Mouse (Mus musculus) C2C12 (cell line): ENCODE data around the gene Raet1e. TPM values are rescaled to one million over a fixed set of nuclear protein-coding genes. Genes with fewer than 3 reads are reported as not detected.
"Not testable (repeated sequence)": the region's sequence is repeated elsewhere in the genome, so short reads cannot be mapped to it uniquely, and the experiment has no call there.

ENCODE experiments used
- H3K27me3 ChIP-seq: one replicate; pipeline ENCODE4 v1.6.1; 2011; ENCODE audit not compliant: control insufficient read depth, insufficient read depth, insufficient read length
- H3K36me3 ChIP-seq: one replicate; pipeline ENCODE4 v1.6.1; 2011; ENCODE audit not compliant: control insufficient read depth, insufficient read depth
- H3K4me3 ChIP-seq: one replicate; pipeline ENCODE4 v1.5.1; 2011; ENCODE audit warnings: mild to moderate bottlenecking, control low read depth; ENCODE audit not compliant: poor library complexity, insufficient read depth, severe bottlenecking
- H3K79me2 ChIP-seq: one replicate; pipeline ENCODE4 v1.6.1; 2011; ENCODE audit not compliant: control insufficient read depth, insufficient read depth
- H3K79me3 ChIP-seq: one replicate; pipeline ENCODE4 v1.6.1; 2011; ENCODE audit warnings: low read depth, control low read depth
- H3ac ChIP-seq: one replicate; pipeline ENCODE3; 2011; ENCODE audit warnings: low read depth; ENCODE audit not compliant: control insufficient read depth, insufficient read length
- polyA plus RNA-seq: library from polyadenylated mRNA; unstranded; fragments of >200 nt; fragmentation: generic; extraction: Trizol; gene quantifications from one replicate; pipeline ENCODE4 v1.2.1, GENCODE M21; 2012; ENCODE audit warnings: missing spikeins

Raet1e gene
- polyA plus RNA-seq, 1 experiment: 15.0 TPM

DNA sequence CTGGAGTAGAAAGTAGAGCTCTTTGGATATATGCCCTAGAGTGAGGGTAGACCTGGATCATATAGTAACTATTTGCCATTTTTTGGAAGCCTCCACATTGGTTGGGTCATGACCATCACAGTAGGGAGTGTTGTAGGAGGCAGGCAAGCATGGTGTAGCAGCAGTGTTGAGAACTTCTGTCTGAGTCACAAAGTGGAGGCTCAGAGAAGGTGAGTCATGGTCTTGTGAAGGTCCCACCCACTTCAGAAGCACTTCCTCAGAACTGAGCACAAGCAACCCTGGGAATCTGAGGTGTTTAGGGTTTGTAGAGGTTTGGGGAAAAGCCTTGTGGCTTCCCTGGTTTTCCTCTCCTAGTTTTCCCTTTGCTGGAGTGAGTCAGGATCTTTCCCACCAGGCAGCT lies 10.7 kb downstream of the Raet1e start:
- not testable (repeated sequence) for H3ac ChIP-seq, H3K36me3 ChIP-seq, H3K79me2 ChIP-seq, H3K79me3 ChIP-seq, H3K27me3 ChIP-seq, H3K4me3 ChIP-seq

DNA sequence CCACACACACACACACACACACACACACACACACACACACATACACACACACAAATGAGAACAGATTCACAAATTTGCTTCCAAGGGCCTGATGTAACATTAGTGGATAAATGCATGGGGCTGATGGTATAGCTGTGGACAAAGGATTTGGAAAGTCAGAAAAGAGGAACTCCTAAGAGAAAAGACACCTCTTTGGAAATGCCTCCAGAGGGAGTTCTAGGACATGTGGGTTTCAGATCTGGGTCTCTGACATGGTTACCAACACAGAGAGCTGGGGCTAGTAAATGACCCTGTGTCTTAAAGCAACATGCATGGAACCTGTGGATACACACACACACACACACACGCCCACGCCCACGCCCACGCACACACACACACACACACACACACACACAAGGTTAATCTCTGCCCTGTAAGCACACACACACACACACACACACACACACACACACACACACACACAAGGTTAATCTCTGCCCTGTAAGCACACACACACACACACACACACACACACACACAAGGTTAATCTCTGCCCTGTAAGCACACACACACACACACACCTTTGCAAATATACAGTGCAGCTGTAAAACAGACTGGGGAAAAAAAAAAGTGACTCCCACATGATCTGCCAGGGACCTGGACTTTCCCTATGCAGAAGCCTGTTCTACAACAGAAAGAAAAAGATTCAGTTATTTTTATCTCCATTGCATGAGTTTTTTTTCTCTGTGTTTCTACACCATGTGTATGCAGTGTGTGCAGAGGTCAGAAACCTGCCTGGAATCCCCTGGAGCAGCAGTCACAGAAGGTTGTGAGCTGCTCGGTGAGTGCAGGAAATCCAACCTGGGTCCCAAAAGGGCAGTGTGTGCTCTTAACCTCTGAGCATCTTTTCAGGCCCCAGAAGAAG lies 14.3 kb downstream of the Raet1e start:
- not testable (repeated sequence) for H3K79me2 ChIP-seq, H3K4me3 ChIP-seq, H3ac ChIP-seq, H3K79me3 ChIP-seq, H3K27me3 ChIP-seq, H3K36me3 ChIP-seq

DNA sequence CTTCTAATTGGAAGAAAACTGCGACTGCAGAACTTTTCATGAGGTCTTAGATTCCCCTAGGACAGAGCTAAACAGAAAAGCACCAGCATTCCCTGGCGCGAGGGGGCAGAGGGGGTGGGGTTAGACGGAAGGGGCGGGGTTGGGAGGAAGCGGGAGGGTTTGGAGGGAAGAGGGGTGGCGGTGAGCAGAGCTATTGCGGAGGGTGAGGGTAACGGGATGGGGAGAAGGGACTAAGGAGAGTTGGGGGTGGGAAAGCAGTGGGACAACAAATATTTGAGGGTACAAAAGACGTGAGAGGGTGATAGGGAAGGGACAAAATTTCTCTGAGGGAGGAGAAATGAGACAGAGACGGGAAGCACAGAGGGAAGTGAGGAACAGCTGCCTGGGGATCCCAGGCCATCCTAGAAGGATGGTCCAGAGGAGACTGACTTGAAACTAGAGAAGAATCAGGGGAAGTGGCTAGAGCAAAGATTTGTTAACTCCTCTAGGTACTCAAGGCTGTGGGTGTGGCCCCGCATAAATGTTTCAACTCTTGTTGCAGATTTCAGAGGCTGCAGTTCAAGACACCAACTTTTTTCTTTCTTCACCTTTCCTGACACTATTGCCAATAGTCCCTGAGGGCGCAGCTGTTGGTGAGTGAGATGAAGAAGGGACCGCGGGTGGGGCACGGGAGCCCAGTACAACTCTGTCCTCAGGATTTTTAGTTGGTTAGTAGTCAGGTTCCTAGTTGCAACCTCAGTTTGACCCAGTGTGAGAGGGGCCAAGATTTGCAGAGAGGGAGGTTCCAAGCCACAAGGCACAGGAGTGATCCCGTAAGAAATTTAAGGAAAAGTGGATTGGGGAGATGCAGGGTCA lies 15.2 kb downstream of the Raet1e start:
- not testable (repeated sequence) for H3K79me3 ChIP-seq, H3K27me3 ChIP-seq, H3K79me2 ChIP-seq, H3K4me3 ChIP-seq, H3ac ChIP-seq, H3K36me3 ChIP-seq

DNA sequence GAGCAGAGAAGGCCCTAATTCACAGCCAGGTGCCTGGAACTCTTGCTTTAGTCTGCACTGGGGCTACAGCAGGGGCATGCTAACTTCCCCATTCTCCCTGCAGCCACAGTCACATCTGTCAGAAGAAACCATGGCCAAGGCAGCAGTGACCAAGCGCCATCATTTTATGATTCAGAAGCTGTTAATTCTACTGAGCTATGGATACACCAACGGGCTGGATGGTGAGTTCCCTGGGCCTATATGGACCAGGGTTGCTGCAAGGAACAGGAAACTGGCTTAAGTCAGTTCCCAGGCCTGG lies 15.8 kb downstream of the Raet1e start:
- not testable (repeated sequence) for H3K36me3 ChIP-seq, H3K79me2 ChIP-seq, H3K27me3 ChIP-seq

DNA sequence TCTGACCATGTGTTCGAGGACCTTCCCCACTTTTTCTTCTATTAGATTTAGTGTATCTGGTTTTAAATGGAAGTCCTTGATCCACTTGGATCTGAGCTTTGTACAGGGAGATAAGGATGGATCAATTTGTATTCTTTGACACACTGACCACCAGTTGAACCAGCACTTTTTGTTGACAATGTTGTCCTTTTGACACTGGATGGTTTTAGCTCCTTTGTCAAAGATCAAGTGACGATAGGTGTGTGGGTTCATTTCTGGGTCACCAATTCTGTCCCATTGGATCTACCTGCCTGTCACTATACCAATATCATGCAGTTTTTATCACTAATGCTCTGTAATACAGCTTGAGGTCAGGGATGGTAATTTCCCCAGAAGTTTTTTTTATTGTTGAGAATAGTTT lies 18.1 kb downstream of the Raet1e start:
- not testable (repeated sequence) for H3K4me3 ChIP-seq, H3K79me3 ChIP-seq, H3K79me2 ChIP-seq, H3ac ChIP-seq, H3K36me3 ChIP-seq, H3K27me3 ChIP-seq

More for the DNA sequence above, 15.8 kb downstream of the Raet1e start:
- H3K79me3 ChIP-seq, H3K4me3 ChIP-seq, H3ac ChIP-seq: not testable (repeated sequence)

DNA sequence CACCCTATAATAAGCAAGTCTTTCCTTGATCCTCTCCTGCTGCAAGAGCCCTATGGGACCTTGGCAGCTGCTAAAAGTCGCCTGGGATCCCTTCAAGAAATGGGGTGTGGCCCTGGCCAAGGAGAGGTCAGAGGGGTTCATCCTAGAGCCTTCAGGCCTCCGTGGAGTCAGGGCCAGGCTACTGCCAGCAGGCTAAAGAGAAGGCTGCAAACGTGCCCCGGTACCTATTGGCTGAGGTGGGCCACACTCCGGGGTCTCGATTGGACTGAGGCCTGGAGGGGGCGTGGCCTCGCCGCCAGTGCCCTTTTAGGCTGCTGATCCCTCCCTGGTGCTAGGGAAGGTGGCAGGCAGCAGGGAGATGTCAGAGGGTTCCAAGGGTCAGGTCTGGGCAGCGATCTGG lies 32.7 kb downstream of the Raet1e start:
- not testable (repeated sequence) for H3K36me3 ChIP-seq, H3ac ChIP-seq, H3K79me3 ChIP-seq, H3K4me3 ChIP-seq, H3K27me3 ChIP-seq, H3K79me2 ChIP-seq

DNA sequence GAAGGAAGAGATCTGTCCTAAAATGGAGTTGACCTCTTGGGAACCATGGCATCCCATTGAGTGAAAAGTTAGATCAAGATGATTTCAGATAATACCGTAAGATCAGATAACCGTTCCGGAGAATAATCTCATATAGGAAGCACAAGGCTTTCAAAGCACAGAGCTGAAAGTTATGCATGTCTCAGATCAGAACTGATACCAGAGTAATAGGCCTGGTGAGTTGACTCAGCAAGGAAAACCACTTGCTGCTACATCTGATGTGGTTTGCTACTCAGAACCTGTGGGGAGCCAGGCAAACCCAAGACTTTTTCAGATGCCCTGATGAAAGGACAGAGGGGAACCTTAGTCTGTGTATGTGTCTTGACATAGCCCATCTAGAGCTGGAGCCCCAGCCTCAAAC lies 43.0 kb downstream of the Raet1e start:
- not testable (repeated sequence) for H3K36me3 ChIP-seq, H3K4me3 ChIP-seq, H3K79me2 ChIP-seq, H3ac ChIP-seq, H3K27me3 ChIP-seq, H3K79me3 ChIP-seq

DNA sequence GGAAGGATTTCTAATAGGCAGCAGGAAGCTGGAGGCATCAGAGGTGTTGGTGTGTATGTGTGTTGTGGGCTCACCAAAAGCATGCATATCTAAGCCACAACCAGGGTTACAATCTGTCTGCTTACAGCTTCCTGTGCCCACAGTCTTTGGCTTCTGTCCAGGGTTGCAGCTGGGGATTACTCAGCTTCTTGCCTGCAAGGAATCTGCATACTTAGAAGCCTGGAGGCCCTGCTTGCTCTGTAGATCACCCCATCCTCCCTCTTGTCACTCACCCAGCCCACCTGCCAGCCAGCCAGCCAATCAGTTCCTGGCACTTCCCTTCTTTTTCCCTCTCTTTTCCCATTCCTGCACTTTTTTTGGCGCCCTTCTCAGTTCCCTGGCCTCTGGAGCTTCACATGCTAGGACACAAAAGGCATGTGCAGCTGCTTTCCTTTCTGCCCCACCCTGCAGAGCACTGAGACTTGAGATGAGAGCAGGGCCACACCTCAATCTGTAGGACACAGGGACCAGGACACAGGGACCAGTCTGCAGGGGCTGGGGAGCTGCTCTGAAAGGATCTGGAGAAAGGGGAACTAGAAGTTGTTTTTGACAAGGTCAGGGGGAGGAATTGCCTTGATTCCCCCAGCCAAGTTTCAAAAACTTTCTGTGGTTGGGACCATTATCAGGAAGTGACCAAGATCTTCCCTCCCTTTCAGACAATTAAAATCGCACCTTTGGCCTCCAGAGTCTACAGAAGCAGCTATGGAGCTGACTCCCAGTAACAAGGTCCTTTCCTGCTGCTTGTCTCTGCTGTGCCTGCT lies 44.6 kb downstream of the Raet1e start:
- H3K4me3 ChIP-seq, H3ac ChIP-seq, H3K36me3 ChIP-seq, H3K27me3 ChIP-seq, H3K79me2 ChIP-seq, H3K79me3 ChIP-seq: not testable (repeated sequence)

DNA sequence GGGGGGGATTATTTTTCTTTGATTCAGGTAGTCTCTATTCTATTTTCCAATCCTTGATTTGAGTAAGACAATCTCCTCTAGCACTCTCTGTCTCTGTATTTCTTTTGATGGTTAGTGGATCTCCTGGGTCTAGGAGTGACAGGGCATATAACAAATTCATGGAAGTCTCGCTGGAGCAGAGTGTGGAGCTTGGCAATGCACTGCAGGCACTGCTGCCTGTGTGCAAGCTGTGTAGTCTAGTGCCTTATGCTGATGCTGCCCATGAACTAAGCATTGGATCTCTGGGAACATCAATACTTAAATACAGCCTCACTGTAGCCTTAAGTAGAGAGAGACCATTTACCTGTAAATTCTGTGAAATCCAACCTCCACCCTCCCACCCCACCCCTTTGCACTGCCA lies 48.1 kb downstream of the Raet1e start:
- H3K4me3 ChIP-seq, H3K36me3 ChIP-seq, H3K79me2 ChIP-seq, H3ac ChIP-seq, H3K79me3 ChIP-seq, H3K27me3 ChIP-seq: not testable (repeated sequence)
